Mouse (Mus musculus): ENCODE results near the gene Spata13.

Gene Spata13

GRCm38 (mm10) chr14:60782121-60782656, 148.4 kb downstream of the Spata13 start:
- no peak for DNase-seq (ENCODE audit: low read depth, low spot score)

DNA sequence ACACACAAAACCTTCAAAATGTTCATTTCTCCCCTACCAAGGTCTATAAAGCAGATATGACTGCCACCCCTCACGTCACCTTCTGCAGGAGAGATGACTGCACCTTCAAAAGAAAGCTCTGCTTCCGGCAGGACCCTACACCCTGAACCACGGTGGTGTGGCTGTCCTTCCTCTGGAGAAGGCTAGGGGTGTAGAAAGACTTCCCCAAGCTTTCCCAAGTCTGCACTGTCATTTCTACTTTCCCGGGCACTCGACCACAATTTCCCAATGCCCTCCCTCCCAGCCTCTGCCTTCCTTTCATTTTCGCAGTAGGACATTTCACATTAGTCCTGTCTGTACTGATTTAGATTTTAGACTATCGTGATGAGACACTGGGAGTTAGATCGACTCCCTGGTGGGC, 149.4 kb downstream of the Spata13 start:
- no peak for DNase-seq (ENCODE audit: low read depth, low spot score)

DNA sequence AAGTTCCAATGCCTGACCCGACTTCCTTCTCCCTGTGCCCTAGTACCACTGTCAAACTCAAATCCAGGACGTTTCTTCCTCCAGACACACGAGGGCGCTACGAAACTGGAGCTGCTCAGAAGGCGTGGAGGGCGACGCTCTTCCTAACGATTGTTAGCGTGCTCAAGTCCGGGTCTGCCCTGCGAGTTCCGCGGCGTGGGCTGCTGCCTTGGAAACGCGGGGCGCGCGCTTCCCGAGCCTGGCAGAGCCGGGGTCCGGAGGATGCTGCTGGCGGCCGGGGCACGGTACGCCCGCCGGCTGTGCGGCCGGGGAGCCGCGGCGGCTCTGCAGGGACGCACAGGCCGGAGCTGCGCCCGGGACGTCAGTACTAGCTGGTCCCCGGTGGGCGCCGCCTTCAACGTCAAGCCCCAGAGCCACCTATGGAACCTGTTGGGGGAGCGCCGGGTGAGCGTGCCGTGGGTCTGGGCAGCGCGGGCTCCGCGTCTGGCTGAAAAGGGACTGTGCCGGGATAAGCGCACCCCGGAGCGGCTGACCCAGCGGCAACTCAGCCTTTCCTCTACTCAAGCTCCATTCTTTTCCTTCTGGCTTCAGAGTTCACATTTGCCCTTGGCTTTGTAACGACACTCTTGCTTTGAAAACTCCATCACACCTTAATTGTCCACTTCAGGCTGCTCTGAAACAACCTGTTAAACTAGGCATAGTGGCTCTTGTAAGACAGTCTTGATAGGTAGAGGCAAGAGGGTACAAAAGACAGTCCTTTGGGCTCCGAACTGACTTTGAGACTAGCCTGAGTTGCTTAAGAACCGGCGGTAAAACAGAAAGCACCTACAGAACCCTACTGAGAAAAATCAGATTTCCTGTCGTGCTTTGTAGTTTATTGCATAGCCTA, 150.9 kb downstream of the Spata13 start, which contains the start of gene Mipep:
Gene Mipep, plus strand, starts transcription at position 147 of the 889 bp plus-strand sequence.
- peak; percentile 71 for DNase-seq (ENCODE audit: low read depth, low spot score)

- DNase-seq (ENCODE audit: low read depth, low spot score): peak; percentile 39
Measured at GRCm38 (mm10) chr14:60790103-60790502, 156.3 kb downstream of the Spata13 start.

GRCm38 (mm10) chr14:60796600-60797322, 163.0 kb downstream of the Spata13 start:
- DNase-seq (ENCODE audit: low read depth, low spot score): no peak

DNA sequence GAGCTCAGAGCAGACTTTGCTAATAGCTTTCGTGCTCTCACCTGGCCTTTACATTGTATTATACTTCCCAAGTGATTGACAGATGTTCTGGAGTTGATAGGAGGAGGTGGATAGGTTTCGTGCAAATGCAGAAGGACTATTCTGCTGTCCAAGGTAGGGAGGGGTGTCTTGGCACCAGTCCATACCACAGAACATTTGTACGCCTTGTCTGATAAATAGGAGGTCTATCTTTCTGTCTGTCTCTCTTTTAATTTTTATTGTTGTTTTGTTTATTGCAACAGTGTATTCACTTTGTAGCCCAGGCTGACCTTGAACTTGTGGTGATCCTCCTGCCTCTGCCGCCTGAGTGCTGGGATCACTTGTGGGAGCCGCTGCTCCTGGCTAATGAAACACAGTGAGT, 163.8 kb downstream of the Spata13 start:
- no peak for DNase-seq (ENCODE audit: low read depth, low spot score)

DNA sequence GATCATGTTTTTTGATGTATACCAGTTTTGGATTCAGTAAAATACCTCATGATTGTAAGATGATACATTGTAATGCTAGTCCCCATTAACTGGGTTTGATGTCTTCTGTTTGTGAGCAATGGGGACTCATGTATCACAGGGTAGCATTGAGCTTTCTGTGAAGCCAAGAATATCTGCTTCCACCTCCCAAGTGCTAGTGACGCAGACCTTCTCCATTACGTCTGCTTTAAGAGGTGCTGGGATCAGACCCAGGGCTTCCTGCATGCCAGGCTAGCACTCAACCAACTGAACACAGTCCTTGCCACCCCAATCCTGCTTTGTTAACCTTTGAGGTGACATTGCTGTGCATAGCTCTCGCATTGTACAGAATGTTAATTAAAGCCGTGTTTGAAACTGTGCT, 164.9 kb downstream of the Spata13 start:
- DNase-seq (ENCODE audit: low read depth, low spot score): no peak

GRCm38 (mm10) chr14:60799762-60800728, 166.2 kb downstream of the Spata13 start:
- peak; percentile 17 for DNase-seq (ENCODE audit: low read depth, low spot score)

- no peak for DNase-seq (ENCODE audit: low read depth, low spot score)
Measured at GRCm38 (mm10) chr14:60802026-60802425, 168.2 kb downstream of the Spata13 start.

- DNase-seq (ENCODE audit: low read depth, low spot score): no peak
Measured at GRCm38 (mm10) chr14:60804978-60805377, 171.2 kb downstream of the Spata13 start.

GRCm38 (mm10) chr14:60805871-60806270, 172.1 kb downstream of the Spata13 start:
- no peak for DNase-seq (ENCODE audit: low read depth, low spot score)

GRCm38 (mm10) chr14:60806891-60807344, 173.1 kb downstream of the Spata13 start:
- no peak for DNase-seq (ENCODE audit: low read depth, low spot score)

- DNase-seq (ENCODE audit: low read depth, low spot score): no peak
Measured at GRCm38 (mm10) chr14:60809881-60810280, 176.1 kb downstream of the Spata13 start.

GRCm38 (mm10) chr14:60811547-60811946, 177.7 kb downstream of the Spata13 start:
- no peak for DNase-seq (ENCODE audit: low read depth, low spot score)
